Mouse (Mus musculus): Measurements from ENCODE around the gene Ubxn10.

The Ubxn10 gene

DNA sequence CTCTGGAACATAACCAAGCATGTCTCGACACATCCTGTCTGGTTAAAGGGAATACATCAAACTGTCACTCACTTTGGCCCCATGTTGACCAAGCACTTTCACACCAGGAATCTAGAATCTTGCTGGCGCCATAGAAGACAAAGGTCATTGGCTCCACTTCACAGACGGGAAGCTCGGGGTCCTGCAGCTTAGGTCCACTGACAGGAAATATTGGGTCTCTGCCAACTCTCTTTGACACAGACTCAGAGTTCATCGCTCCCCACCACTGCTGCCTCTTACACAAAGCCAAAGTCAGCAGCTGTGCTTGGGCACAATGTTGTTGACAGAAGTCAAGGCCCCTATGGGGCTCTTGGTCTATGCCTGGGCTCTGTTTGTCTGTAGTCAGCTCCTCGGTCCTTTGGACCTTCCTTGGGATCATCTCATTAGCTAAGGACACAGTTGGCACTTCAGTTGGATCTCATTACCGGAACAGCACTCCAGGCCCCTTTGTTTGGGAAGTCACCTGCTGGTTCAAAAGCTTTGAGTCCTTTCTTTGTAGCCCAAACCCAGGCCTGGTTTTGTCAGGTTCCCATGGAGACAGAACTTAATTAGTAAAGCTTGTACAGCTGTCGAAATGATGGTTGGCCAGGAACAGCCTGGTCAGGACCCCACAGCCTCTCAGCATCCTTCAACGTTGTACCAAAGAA is 7.8 kb downstream of the Ubxn10 start:
- DNase-seq (ENCODE audit: low spot score) = no peak

DNA sequence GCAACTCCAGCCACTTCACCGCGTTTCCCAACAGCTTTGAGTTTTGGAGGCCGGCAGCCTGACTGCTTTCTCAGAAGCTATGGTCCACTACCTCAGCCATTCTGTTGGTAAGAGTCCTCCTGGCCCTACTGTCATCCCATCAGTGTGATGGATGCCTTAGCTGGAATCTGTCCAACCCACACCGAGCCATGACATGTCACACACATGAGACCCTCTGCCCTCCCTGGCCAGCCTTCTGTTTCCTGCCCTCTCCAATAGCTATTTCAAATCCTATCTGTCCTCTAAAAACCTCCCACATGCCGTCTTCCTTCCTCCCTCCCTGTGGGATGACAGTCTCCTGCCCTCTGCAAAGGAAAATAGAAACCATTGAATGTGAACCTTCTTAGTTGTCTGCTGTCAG is 11.2 kb downstream of the Ubxn10 start:
- no peak for DNase-seq (ENCODE audit: low spot score)

DNA sequence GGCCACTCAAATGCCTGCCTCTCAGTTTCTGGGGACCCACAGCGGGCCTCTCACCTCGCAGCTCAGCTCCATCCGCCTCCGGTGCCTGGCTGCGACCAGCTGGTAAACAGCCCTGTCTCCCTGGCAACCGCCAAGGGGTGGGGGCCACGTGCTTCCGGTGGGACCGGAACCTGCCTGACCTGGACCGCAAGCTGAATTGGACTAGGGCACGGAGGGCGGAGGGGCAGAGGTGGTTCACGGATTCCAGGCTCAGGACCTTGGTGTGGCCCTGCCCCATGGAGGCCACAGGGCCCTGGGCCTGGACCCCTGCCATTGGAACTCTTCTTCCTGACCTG is 11.9 kb downstream of the Ubxn10 start:
- no peak for DNase-seq (ENCODE audit: low spot score)

DNA sequence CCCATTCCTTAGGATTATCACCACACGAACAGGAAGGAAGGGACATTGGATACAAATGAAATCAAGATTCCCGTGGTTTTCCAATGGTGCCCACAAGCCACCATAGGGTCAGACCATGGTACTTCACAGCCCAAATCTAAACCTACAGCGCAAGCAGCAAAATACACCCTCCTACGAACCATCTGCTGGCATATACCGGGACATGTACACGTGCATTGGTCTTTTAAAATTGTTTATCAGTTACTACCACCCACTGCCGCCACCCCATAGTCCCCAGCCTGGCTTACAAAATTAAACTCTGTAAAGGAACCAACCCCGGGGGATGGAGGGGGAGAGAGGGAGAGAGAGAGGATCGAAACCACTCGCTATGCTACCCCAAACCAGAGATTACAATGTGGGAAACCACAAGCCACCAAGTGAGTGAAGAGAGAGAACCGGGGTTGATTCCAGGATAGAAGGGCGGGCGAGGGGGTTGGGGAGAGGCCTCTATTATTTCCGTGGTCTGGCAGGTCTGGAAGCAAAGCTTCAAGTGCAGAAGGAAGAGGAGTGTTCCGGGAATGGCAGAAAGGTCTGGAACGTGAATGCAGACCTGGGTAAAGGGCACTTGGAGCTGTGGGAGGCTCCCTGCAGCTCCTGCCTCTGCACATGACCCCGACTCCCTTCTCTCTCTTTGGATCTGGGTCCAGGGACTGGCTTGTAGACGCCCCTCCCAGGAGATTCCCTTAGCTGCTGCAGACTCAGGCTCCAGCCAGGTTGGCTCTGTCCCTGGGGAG is 12.4 kb downstream of the Ubxn10 start, which contains the start of gene Pla2g2c:
TSS of gene Pla2g2c (plus strand) at position 439 of the 773 bp plus-strand sequence.
- DNase-seq (ENCODE audit: low spot score) = no peak

DNA sequence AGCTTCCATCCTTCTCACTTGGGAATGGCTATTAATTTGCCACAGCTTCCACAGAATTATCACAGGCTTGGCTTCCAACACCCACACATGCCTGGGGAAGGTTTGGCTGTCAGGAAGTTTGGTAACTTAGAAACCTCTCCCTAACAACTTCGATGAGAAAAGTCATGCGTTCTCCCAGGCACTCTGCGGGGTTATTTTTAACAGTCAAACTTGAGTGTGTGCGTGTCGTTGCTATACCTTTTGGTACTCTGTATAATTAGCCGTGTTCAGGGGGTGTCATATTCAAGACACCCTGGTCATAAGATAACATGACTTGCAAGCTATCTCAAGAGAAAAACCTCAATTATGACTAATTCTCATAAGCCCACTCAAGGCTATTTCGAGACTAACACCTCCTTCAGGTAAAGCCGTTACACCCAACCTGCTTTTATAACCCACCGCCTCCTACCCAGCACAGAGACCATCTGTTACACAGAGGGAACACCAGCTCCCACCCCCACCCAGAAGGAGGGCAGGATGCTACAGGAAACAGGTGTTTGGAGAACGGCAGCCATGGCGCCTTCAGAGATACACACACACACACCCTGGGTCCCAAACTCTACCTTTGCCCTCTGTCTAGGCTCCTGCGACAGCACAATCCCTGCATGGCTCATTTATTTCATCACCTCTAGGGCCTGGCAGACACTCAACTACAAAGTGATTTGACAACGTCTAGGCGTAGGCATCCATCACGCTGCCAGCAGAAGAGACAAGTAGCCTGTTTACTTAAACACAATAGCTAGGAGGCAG is 13.3 kb downstream of the Ubxn10 start:
- no peak for DNase-seq (ENCODE audit: low spot score)

DNA sequence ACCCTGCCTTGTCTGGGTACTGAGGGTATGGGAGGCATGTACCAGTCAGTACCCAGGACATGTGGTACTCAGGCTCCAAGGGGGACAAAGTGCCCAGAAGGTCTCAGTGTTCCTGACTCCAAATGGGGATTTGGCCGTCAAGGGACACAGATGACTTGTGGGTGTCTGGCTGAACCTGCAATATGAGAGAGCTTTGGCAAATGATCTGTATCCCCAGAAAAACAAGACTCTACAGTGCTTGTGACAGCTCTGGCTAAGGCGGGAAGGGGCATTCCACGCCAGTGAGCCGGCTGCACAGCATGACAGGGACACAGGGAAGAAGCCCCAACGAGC is 17.7 kb downstream of the Ubxn10 start:
- no peak for DNase-seq (ENCODE audit: low spot score)

DNA sequence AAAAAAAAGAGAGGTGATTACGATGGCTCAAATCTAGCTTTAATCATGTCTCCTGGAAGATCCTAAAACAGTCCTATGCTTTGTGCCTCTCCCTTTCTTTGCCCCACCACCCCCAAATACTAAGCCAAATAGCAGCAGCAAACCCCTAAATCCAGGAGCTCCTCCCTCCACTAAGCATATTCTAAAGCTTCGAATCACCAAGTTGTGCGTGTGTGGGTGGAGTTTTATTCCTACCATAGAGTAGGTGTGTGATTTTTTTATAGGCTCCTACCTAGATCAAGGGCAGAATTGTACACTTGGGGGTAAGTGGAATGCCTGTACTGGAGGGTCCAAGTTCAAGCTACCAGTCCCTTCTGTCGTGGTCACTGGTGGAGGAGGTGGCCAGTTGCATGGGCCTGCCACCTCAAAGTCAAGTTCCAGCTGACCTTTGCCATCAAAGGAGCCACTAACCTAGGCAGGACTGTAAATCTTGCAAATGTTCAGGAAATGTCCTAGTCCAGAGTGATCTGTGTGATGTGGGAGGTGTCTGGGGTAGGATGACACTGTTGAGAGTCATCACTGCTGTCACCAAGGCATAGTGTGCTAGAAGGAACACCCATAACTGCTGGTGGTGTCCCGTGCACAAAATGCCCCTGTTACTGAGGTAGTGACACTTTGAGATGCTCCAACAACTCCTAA is 18.2 kb downstream of the Ubxn10 start:
- no peak for DNase-seq (ENCODE audit: low spot score)

GRCm38 (mm10) chr4:138716697-138717096 is 20.3 kb downstream of the Ubxn10 start:
- no peak for DNase-seq (ENCODE audit: low spot score)

DNA sequence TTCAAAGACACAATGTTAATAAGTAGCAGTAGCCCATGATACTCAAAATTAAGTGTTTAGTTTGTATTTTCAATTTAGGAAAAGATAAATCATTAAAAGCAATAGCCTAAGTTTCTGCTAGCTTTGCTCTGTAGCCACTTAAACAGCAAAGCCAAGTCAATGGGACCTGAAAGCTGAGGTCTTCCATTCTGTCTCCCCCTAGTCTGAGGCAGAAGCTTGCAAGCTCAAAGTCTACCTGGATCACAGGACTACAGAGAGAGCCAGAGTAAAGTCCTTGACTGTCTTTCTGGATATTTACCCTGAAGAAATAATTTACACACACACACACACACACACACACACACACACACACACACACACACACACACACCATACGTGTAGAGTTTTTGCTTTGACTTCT is 22.8 kb downstream of the Ubxn10 start:
- no peak for DNase-seq (ENCODE audit: low spot score)

DNA sequence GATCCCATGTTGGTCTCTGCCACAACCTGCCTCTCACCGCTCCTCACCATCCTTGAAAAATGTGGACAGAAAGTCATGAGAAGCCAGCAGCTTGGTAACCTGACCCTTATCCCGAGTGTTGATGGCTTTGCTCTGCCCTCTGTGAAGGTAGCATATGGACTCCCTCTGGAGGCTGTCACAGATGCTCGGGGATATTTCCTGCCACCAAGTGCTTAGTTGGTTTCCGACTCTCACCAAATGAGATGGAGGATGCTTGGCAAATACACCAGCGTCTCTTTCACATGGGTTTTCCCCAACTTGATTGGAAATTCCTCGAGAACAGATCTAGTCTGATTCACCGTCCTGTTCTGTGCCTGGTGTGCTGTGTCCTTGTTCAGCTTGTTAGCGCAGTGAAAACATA is 24.3 kb downstream of the Ubxn10 start:
- no peak for DNase-seq (ENCODE audit: low spot score)

- no peak for DNase-seq (ENCODE audit: low spot score)
Measured at GRCm38 (mm10) chr4:138712096-138712495, 24.9 kb downstream of the Ubxn10 start.

DNA sequence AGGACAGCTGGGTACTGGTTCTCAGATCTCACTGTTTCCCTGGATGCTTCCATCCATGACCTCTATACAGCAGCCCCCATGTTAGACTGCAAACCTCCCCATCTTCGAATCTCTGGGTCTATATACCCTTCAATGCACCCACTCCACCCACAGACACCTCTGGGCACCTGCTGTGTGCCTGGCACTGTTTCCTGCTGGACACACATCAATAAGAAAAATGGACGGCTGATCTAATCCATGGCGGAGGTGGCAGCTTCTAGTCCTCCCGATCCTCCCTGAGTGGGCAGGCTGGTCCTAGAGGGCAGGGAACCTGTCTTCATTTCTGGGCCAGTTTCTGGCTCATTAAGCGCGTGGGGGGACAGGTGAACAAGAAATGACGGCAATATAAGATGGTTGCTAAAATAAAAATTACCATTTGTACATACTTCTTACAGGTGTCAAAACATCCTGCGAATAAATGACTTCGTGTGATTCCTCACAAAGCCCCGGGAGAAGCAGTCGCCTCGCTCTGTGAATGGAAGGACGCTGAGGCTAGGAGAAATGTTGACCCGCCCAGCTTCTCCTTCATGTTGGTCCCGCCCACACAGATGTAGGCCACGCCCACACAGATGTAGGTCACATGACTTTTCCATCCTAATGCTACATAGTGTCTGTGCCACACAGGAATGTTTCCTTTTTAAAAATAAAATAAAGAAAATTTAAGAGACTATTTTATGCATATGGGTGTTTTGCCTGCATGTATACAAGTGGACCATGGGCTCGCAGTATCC is 25.7 kb downstream of the Ubxn10 start:
- no peak for DNase-seq (ENCODE audit: low spot score)

DNA sequence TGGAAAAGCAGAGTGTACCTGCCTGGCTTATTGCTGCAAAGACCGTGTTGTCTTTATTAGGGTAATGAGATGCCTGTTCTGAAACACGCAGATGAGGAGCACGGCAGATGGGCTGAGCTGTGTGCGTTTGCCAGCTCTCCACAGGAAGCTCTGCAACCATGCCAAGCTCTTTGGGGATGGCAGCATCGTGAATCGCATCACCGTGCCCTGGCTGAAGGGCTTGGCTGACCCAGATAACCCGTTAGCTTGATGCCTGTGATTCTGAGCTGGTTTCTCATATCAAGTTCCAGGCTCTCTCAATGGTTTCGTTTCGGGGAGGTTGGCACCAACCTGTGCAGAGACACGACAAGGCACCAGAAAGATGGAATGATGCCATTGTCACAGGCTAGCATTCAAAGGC is 26.3 kb downstream of the Ubxn10 start:
- DNase-seq (ENCODE audit: low spot score) = no peak

- no peak for DNase-seq (ENCODE audit: low spot score)
Measured at GRCm38 (mm10) chr4:138709944-138710343, 27.0 kb downstream of the Ubxn10 start.

- DNase-seq (ENCODE audit: low spot score) = no peak
Measured at GRCm38 (mm10) chr4:138709246-138709645, 27.7 kb downstream of the Ubxn10 start.

- DNase-seq (ENCODE audit: low spot score) = no peak
Measured at GRCm38 (mm10) chr4:138708636-138709035, 28.3 kb downstream of the Ubxn10 start.

GRCm38 (mm10) chr4:138706620-138707019 is 30.3 kb downstream of the Ubxn10 start:
- no peak for DNase-seq (ENCODE audit: low spot score)

- DNase-seq (ENCODE audit: low spot score) = no peak
Measured at GRCm38 (mm10) chr4:138704169-138704568, 32.8 kb downstream of the Ubxn10 start.

DNA sequence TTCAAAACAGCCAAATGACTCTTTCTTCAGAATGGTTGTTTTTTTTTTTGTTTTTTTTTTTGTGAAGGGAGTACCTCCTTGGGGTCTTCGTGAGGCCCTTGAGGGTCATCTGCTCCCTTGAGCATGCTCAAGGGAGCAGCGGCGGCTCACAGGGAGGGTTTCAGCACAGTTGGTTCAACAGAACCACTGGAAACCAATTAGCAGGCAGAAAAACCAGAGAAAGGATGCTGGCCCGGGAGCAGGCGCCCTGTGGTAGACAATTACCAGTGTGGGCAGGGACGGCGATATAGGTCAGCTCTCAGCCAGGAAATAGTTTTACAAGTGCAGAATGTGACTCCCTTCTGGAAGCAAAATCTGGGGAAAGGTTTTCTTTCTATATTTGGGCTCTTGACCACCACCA is 33.4 kb downstream of the Ubxn10 start:
- no peak for DNase-seq (ENCODE audit: low spot score)

DNA sequence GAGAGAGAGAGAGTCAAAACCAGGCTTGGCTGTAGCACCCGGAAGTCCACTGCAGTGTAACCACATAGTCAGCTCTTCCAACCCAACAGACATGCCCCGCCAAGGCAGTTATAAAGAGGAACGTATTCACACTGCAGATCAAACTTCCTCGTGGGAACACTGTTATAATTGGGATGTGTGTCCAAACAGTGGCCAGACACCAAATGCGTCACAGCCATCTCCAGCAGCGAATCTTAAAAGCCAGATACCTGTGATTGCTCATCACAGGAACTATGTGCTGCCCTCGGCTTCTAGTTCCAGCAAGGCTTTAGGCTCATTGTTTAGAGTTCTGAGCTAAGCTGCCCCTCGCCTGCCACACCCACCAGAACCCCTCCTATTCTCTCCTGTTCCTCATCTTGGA is 34.4 kb downstream of the Ubxn10 start:
- no peak for DNase-seq (ENCODE audit: low spot score)

DNA sequence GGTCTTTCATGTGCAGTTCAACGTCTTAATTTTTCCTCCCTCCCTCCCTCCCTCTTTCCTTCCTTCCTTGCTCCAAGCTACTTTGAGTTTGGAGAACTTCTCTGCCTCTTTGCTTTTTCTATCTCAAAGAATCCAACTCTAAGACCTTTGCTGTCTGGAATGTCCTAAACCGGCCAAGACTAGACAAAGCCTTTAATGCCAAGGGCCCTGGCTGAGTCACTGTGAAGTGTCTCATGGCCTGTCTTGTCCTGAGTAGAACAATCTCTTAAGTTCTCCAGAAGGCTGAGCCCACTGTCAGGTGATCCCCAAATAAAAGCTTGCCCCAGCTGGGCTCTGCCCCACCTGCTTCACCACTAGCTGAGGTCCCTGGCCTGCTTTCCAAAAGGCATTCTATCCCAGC is 34.9 kb downstream of the Ubxn10 start:
- DNase-seq (ENCODE audit: low spot score) = no peak

GRCm38 (mm10) chr4:138701111-138701510 is 35.9 kb downstream of the Ubxn10 start:
- DNase-seq (ENCODE audit: low spot score) = no peak
